Mouse (Mus musculus): ENCODE measurements around the gene Gps2. TPM values are rescaled to one million over a fixed set of nuclear protein-coding genes. Genes with fewer than 3 reads are reported as not detected.
"Not testable (repeated sequence)": the region's sequence is repeated elsewhere in the genome, so short reads cannot be mapped to it uniquely, and the experiment has no call there.

Gps2 gene
- polyA plus RNA-seq, 1 experiment = 112 TPM

DNA sequence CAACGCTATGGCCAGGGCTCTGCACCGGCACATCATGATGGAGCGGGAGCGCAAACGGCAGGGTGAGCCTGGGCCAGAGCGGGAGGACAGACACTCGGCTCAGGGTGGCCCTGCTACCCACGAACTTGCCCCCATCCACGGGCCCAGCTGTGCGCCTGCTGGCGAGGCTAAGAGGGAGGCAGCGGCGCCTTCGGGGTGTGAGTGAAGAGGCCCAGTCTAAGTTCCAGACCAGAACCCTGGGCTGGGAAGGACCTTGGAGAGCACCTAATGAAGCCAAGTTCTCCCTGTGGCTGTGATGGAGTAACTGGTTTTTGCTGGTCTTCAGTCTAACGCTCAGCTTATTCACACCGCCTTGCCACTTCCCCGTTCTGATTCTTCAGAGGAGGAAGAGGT lies 680 bp downstream of the Gps2 start:
- H3K4me1 ChIP-seq (ENCODE audit: control insufficient read depth, insufficient read depth, low read length) = peaks cover 22% of the 10 kb centered on the region
- 2% methylated on average over 17 of the region's 17 CpGs for WGBS
- H3K4me3 ChIP-seq (replicated peaks; ENCODE audit: extremely low read depth, low read depth, low read length) = peak overlapping the region; percentile 88
- no peak for TF ChIP-seq CTCF (IDR thresholded peaks at IDR 0.05; ENCODE audit: insufficient read depth, low read length)
- no peak for TF ChIP-seq POLR2A (IDR thresholded peaks at IDR 0.05; ENCODE audit: borderline replicate concordance, extremely low read depth, low read depth, low read length)
- DNase-seq = no peak

- H3K4me3 ChIP-seq (replicated peaks; ENCODE audit: extremely low read depth, low read depth, low read length) = peak overlapping the region; percentile 88
Observed at GRCm38 (mm10) chr11:69914917-69915430, 1.3 kb downstream of the Gps2 start.

GRCm38 (mm10) chr11:69915667-69916627 lies 2.3 kb downstream of the Gps2 start:
- H3K4me3 ChIP-seq (replicated peaks; ENCODE audit: extremely low read depth, low read depth, low read length) = no peak overlapping the region
- 66% methylated on average over 5 of the region's 5 CpGs for WGBS
- DNase-seq = no peak
- H3K4me1 ChIP-seq (ENCODE audit: control insufficient read depth, insufficient read depth, low read length) = peaks cover 22% of the 10 kb centered on the region
- TF ChIP-seq POLR2A (IDR thresholded peaks at IDR 0.05; ENCODE audit: borderline replicate concordance, extremely low read depth, low read depth, low read length) (no peak), CTCF (IDR thresholded peaks at IDR 0.05; ENCODE audit: insufficient read depth, low read length) (no peak)

More at GRCm38 (mm10) chr11:69914917-69915430, 1.3 kb downstream of the Gps2 start:
- peaks cover 22% of the 10 kb centered on the region for H3K4me1 ChIP-seq (ENCODE audit: control insufficient read depth, insufficient read depth, low read length)
- WGBS = 33% methylated on average over 9 of the region's 9 CpGs
- TF ChIP-seq CTCF (IDR thresholded peaks at IDR 0.05; ENCODE audit: insufficient read depth, low read length) (no peak), POLR2A (IDR thresholded peaks at IDR 0.05; ENCODE audit: borderline replicate concordance, extremely low read depth, low read depth, low read length) (no peak)
- DNase-seq = no peak

DNA sequence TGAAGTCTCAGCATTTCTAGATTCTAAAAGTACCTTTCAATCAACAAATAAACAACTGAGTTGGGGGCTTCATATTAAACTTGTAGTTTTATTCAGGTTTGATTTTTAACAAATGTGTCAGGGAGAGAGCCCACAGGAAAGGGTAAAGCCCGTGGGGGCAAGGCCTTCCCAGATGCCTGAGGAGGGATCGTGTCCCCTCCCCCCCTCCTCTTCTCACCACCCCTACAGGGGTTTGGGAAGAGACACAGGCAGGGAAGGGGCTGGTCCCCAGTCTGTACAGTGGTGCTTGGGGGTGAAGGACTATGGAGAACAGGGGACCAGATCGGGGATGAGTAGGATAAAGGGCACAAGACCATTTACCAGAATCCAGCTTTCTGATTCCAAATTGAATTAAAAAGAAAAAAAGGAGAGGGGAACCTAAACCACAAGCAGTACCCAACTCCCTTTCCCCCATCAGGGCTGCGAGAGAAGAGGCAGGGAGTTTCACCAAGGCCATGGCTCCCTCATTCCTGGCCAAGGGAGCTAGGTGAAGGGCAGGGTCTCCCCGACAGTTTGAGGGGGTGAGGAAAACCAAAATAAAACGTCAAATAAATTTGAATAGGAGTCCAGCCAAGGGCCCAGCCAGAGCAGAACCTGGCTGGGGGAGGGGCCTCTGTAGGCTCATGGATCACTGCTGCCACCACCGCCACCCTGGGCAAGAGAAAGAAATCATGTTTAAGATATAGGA lies 3.1 kb downstream of the Gps2 start:
- not testable (repeated sequence) for H3K4me3 ChIP-seq (replicated peaks; ENCODE audit: extremely low read depth, low read depth, low read length); DNase-seq
- peaks cover 22% of the 10 kb centered on the region for H3K4me1 ChIP-seq (ENCODE audit: control insufficient read depth, insufficient read depth, low read length)
- 52% methylated on average over 7 of the region's 7 CpGs for WGBS

DNA sequence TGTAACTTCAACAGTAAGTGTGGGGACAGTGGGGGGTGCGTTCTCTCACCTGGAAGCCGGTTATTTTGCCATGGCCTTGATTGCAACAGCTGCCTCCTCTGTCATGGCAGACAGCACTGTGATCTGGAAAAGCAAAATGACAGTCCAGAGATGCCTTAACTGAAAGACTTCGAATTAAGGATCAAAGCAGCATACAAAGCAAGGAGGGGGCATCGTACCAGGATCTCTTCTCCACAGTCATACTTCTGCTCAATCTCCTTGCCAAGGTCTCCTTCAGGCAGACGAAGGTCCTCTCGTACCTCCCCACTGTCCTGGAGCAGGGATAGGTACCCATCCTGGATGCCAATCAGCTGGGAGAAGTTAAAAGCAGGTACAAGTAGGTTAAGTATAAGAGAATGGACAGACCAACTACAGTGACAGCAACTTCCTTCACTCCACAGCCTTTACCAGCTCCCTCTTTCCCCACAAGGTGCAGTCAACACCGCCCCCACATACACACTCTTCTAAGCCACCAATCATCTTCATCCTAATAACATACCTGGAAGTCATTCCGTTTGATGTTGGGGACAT lies 3.8 kb downstream of the Gps2 start:
- no peak for DNase-seq
- Histone ChIP-seq H3K4me1 (ENCODE audit: control insufficient read depth, insufficient read depth, low read length) (peaks cover 22% of the 10 kb centered on the region), H3K4me3 (replicated peaks; ENCODE audit: extremely low read depth, low read depth, low read length) (no peak overlapping the region)
- TF ChIP-seq POLR2A (IDR thresholded peaks at IDR 0.05; ENCODE audit: borderline replicate concordance, extremely low read depth, low read depth, low read length) (no peak), CTCF (IDR thresholded peaks at IDR 0.05; ENCODE audit: insufficient read depth, low read length) (no peak)
- 80% methylated on average over 8 of the region's 8 CpGs for WGBS

- DNase-seq = no peak
Observed at GRCm38 (mm10) chr11:69918118-69918517, 4.4 kb downstream of the Gps2 start.

GRCm38 (mm10) chr11:69919053-69919452 lies 5.4 kb downstream of the Gps2 start:
- no peak for DNase-seq
- Histone ChIP-seq H3K4me1 (ENCODE audit: control insufficient read depth, insufficient read depth, low read length) (peaks cover 18% of the 10 kb centered on the region), H3K4me3 (replicated peaks; ENCODE audit: extremely low read depth, low read depth, low read length) (no peak overlapping the region)
- TF ChIP-seq CTCF (IDR thresholded peaks at IDR 0.05; ENCODE audit: insufficient read depth, low read length) (no peak), POLR2A (IDR thresholded peaks at IDR 0.05; ENCODE audit: borderline replicate concordance, extremely low read depth, low read depth, low read length) (no peak)
- 64% methylated on average over 9 of the region's 9 CpGs for WGBS

More at GRCm38 (mm10) chr11:69918118-69918517, 4.4 kb downstream of the Gps2 start:
- H3K4me1 ChIP-seq (ENCODE audit: control insufficient read depth, insufficient read depth, low read length) = peaks cover 22% of the 10 kb centered on the region
- 74% methylated on average over 5 of the region's 5 CpGs for WGBS
- H3K4me3 ChIP-seq (replicated peaks; ENCODE audit: extremely low read depth, low read depth, low read length) = no peak overlapping the region
- TF ChIP-seq POLR2A (IDR thresholded peaks at IDR 0.05; ENCODE audit: borderline replicate concordance, extremely low read depth, low read depth, low read length) = no peak
- TF ChIP-seq CTCF (IDR thresholded peaks at IDR 0.05; ENCODE audit: insufficient read depth, low read length) = no peak

DNA sequence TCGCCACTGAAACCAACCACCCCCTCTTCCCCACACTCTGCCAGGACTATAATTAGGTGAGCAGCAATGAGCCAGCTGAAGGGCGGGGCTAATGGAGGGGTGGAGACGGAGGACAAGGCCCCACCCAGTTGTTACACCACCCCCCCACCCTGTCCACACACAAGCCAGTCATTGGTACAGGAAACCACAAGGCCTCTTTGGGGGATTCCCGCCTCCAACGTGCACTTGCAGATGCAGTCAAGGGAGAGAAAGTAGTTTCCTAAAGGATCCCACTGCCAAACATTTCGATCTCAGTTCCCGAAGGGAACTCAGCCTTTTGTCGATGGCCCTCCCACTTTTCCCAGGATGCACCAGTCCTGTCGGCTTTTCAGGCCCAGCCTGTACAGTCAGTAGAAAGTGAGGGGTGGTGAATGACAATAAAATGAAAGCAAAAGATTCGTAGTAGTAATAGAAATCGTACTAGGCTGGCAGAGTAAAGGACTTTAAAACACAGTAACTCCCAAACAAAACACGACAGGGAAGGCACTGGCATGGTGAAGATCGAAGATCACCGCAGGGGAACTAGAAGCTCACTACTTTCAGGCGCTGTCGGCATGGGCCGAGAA lies 6.1 kb downstream of the Gps2 start:
- no peak for TF ChIP-seq CTCF (IDR thresholded peaks at IDR 0.05; ENCODE audit: insufficient read depth, low read length)
- TF ChIP-seq POLR2A (IDR thresholded peaks at IDR 0.05; ENCODE audit: borderline replicate concordance, extremely low read depth, low read depth, low read length) = no peak
- peaks cover 13% of the 10 kb centered on the region for H3K4me1 ChIP-seq (ENCODE audit: control insufficient read depth, insufficient read depth, low read length)
- under 1% methylated on average over 17 of the region's 17 CpGs for WGBS
- peak overlapping the region; percentile 92 for H3K4me3 ChIP-seq (replicated peaks; ENCODE audit: extremely low read depth, low read depth, low read length)
- peak; percentile 82 for DNase-seq

All from lung, adult 2 months (tissue).